Mouse (Mus musculus): Measurements from ENCODE around the gene Dlg2.

Gene Dlg2

GRCm38 (mm10) chr7:92163150-92163549 is 1686.7 kb downstream of the Dlg2 start:
- DNase-seq (ENCODE audit: extremely low spot score, low spot score): no peak

GRCm38 (mm10) chr7:92164316-92164715 is 1687.8 kb downstream of the Dlg2 start:
- no peak for DNase-seq (ENCODE audit: extremely low spot score, low spot score)

- DNase-seq (ENCODE audit: extremely low spot score, low spot score): no peak
Observed at GRCm38 (mm10) chr7:92164875-92165518, 1688.5 kb downstream of the Dlg2 start.

- DNase-seq (ENCODE audit: extremely low spot score, low spot score): no peak
Observed at GRCm38 (mm10) chr7:92180029-92180428, 1703.6 kb downstream of the Dlg2 start.

- peak; percentile 53 for DNase-seq (ENCODE audit: extremely low spot score, low spot score)
Observed at GRCm38 (mm10) chr7:92180591-92181587, 1704.4 kb downstream of the Dlg2 start.

- peak; percentile 29 for DNase-seq (ENCODE audit: extremely low spot score, low spot score)
Observed at GRCm38 (mm10) chr7:92181959-92182612, 1705.6 kb downstream of the Dlg2 start.

- DNase-seq (ENCODE audit: extremely low spot score, low spot score): no peak
Observed at GRCm38 (mm10) chr7:92184371-92185059, 1708.0 kb downstream of the Dlg2 start.

GRCm38 (mm10) chr7:92186341-92186740 is 1709.9 kb downstream of the Dlg2 start:
- DNase-seq (ENCODE audit: extremely low spot score, low spot score): no peak

- DNase-seq (ENCODE audit: extremely low spot score, low spot score): no peak
Observed at GRCm38 (mm10) chr7:92189149-92189548, 1712.7 kb downstream of the Dlg2 start.

- DNase-seq (ENCODE audit: extremely low spot score, low spot score): no peak
Observed at GRCm38 (mm10) chr7:92196004-92196403, 1719.5 kb downstream of the Dlg2 start.

GRCm38 (mm10) chr7:92197621-92198020 is 1721.1 kb downstream of the Dlg2 start:
- no peak for DNase-seq (ENCODE audit: extremely low spot score, low spot score)

- DNase-seq (ENCODE audit: extremely low spot score, low spot score): no peak
Observed at GRCm38 (mm10) chr7:92199131-92199530, 1722.7 kb downstream of the Dlg2 start.

GRCm38 (mm10) chr7:92210701-92211100 is 1734.2 kb downstream of the Dlg2 start:
- DNase-seq (ENCODE audit: extremely low spot score, low spot score): no peak

GRCm38 (mm10) chr7:92213751-92214150 is 1737.3 kb downstream of the Dlg2 start:
- no peak for DNase-seq (ENCODE audit: extremely low spot score, low spot score)

GRCm38 (mm10) chr7:92218171-92218570 is 1741.7 kb downstream of the Dlg2 start:
- no peak for DNase-seq (ENCODE audit: extremely low spot score, low spot score)

- DNase-seq (ENCODE audit: extremely low spot score, low spot score): no peak
Observed at GRCm38 (mm10) chr7:92220619-92221018, 1744.1 kb downstream of the Dlg2 start.

GRCm38 (mm10) chr7:92234476-92235202 is 1758.2 kb downstream of the Dlg2 start:
- DNase-seq (ENCODE audit: extremely low spot score, low spot score): no peak

- DNase-seq (ENCODE audit: extremely low spot score, low spot score): peak; percentile 27
Observed at GRCm38 (mm10) chr7:92235541-92236031, 1759.1 kb downstream of the Dlg2 start.

GRCm38 (mm10) chr7:92240908-92241307 is 1764.4 kb downstream of the Dlg2 start:
- no peak for DNase-seq (ENCODE audit: extremely low spot score, low spot score)

GRCm38 (mm10) chr7:92247594-92247993 is 1771.1 kb downstream of the Dlg2 start:
- no peak for DNase-seq (ENCODE audit: extremely low spot score, low spot score)

All from neural tube, embryonic 10.5 days (tissue).